Mouse (Mus musculus) adrenal gland, adult 18-20 months (tissue): Measurements from ENCODE around the gene Naa38. TPM values are rescaled to one million over a fixed set of nuclear protein-coding genes. Genes with fewer than 3 reads are reported as not detected.

Experiments used
- DNase-seq, 2 experiments: peaks; one replicate each; pipeline ENCODE4 v3.0.0; 2021 to 2022; ENCODE audit warnings: low spot score in 2 of 2
- total RNA-seq, 2 experiments: library from RNA; stranded (reverse); gene quantifications; 1 replicate in 1 of 2; 2 replicates in 1 of 2; pipeline ENCODE4 v1.2.3; 2021

The Naa38 gene
- total RNA-seq, 2 experiments from 2014 or later: 139 to 162 TPM

GRCm38 (mm10) chr11:69428751-69429150 is 33.5 kb downstream of the Naa38 start:
- DNase-seq: no peak

GRCm38 (mm10) chr11:69429313-69429712 is 34.0 kb downstream of the Naa38 start:
- no peak for DNase-seq

- no peak for DNase-seq
These were observed 35.3 kb downstream of the Naa38 start for GRCm38 (mm10) chr11:69430631-69431030.

DNA sequence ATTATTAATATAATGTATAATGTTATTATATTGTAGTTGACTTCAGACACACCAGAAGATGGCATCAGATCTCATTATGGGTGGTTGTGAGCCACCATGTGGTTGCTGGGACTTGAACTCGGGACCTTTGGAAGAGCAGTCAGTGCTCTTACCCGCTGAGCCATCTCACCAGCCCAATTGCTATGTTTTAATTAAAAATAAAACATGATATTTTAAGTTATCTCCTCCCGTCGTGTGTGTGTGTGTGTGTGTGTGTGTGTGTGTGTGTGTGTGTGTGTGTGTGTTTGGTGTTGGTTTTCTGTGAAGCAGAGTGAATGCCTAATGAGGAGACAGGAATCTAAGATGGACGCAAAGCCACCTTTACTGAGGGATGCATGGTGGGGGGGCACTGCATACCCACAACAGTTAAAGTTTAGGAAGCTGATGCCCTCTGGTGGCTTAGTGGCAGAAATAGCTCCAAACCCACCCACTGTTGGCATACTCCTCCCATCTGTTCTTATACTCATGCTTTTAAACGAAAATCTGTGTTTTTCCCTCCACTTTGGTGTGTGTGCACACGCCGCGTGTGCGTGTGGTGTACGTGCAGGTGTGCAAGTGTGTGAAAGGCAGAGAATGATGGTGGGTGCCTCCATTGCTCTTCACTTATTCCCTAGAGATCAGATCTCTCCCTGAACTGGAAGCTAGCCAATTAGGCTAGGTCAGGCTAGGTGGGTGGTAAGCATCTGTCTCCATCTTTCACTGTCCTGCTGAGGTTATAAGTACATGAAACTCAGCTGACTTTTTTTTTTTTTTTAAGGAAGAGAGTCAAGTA is 36.7 kb downstream of the Naa38 start:
- peak in 1 of 2 experiments; percentile 58 for DNase-seq

DNA sequence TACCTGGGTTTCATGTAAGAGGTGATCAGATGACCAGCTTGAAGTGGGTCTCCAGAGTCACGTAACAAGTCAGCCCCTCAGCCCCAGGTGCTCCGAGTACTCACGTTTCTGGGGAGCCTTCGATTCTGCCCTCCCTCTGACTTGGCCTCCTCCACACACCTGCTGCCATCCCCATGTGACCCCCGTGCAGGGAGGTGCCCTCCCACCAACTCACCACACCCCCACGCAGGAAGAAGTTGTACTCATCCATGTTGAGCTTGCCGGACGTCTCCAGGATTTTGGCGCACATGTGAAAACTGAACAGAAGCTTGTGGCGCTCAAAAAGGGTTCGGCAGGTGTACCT is 37.3 kb downstream of the Naa38 start:
- no peak for DNase-seq

DNA sequence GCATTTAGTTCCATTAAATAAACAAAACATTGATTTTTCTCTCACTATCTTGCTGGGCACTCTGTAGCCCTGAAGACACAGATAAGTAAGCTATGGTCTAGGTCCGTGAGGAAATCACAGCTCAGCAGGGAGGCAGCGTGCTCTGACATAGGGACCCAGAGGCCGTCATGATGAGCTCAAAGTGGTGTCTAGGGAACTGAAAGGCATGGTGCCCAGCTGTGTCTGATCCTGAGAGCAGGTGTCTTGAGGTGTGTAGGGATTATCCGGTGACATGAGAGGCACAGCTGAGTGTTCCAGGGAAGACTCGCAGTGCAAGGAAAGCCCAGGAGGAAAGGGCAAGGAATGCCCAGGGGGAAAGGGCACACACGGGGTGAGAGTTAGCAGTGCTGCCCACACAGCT is 37.9 kb downstream of the Naa38 start:
- no peak for DNase-seq

- DNase-seq: no peak
These were observed 42.0 kb downstream of the Naa38 start for GRCm38 (mm10) chr11:69437291-69437690.

- DNase-seq: no peak
These were observed 48.0 kb downstream of the Naa38 start for GRCm38 (mm10) chr11:69443328-69443727.

Other genes starting within 250 kb of the Naa38 start
- not detected for gene Alox12b, start 238.5 kb upstream of the Naa38 start, total RNA-seq
- not detected for gene Alox8, start 197.6 kb upstream of the Naa38 start, total RNA-seq
- gene Gucy2e, start 158.5 kb upstream of the Naa38 start, total RNA-seq: under 1 TPM in 1 of 2 experiments, not detected in 1; 0.07 TPM
- 1 to 10 TPM; 3.6 to 4.1 TPM for gene Cntrob, start 71.7 kb upstream of the Naa38 start, total RNA-seq
- gene Trappc1, start 71.5 kb upstream of the Naa38 start, total RNA-seq: 10 to 100 TPM; 57.8 to 60.1 TPM
- gene Kcnab3, start 69.2 kb upstream of the Naa38 start, total RNA-seq: 1 to 10 TPM; 6.8 to 8.8 TPM
- gene Rnf227, start 55.0 kb upstream of the Naa38 start, total RNA-seq: 1 to 10 TPM; 5.2 to 5.5 TPM
- gene Chd3, start 26.1 kb upstream of the Naa38 start, total RNA-seq: 100 to 1,000 TPM in 1 of 2 experiments, 10 to 100 TPM in 1; 87.6 to 109 TPM
- 10 to 100 TPM; 41.3 to 50.2 TPM for gene Cyb5d1, start 144 bp downstream of the Naa38 start, total RNA-seq
- 1 to 10 TPM; 7.9 to 8.8 TPM for gene Tmem88, start 2.7 kb downstream of the Naa38 start, total RNA-seq
- gene Kdm6b, start 18.2 kb downstream of the Naa38 start, total RNA-seq: 10 to 100 TPM; 32.7 to 34.8 TPM
- gene Dnah2, start 153.6 kb downstream of the Naa38 start, total RNA-seq: under 1 TPM; 0.13 TPM
- under 1 TPM; 0.74 to 0.76 TPM for gene Efnb3, start 164.7 kb downstream of the Naa38 start, total RNA-seq
- gene Wrap53, start 184.8 kb downstream of the Naa38 start, total RNA-seq: 10 to 100 TPM in 1 of 2 experiments, 1 to 10 TPM in 1; 9.6 to 10.9 TPM
- 10 to 100 TPM; 48.4 to 53.4 TPM for gene Trp53, start 184.9 kb downstream of the Naa38 start, total RNA-seq
- 10 to 100 TPM; 32.8 to 39.8 TPM for gene Atp1b2, start 210.5 kb downstream of the Naa38 start, total RNA-seq
- gene Shbg, start 222.4 kb downstream of the Naa38 start, total RNA-seq: not detected
- 1 to 10 TPM; 5.9 to 6.5 TPM for gene Sat2, start 226.5 kb downstream of the Naa38 start, total RNA-seq
- 10 to 100 TPM; 83.5 to 90.2 TPM for gene Fxr2, start 237.5 kb downstream of the Naa38 start, total RNA-seq